Mouse (Mus musculus) lung, postnatal 0 days (tissue): ENCODE data around the gene Mtch2.

Source experiments
- CTCF ChIP-seq: IDR thresholded peaks from 2 replicates; pipeline ENCODE4 v1.5.1; 2016; ENCODE audit warnings: antibody characterized with exemption, mild to moderate bottlenecking
- EP300 ChIP-seq: IDR thresholded peaks from 2 replicates; pipeline ENCODE4 v1.6.1; 2016; ENCODE audit warnings: antibody characterized with exemption, mild to moderate bottlenecking, control low read depth

GRCm38 (mm10) chr2:90846955-90847680 lies at the start of gene Mtch2:
- no peak for TF ChIP-seq CTCF
- no peak for TF ChIP-seq EP300
